Mouse (Mus musculus): Measurements from ENCODE around the gene Stk39.

GRCm38 (mm10) chr2:68160566-68160965 lies 311.5 kb downstream of the Stk39 start:
- TF ChIP-seq ZNF384 (IDR thresholded peaks at IDR 0.05; ENCODE audit: low read depth, low read length) (no peak), MAFK (IDR thresholded peaks at IDR 0.05; ENCODE audit: insufficient read depth, low read depth, low read length) (no peak)

Measured in ES-E14 (cell line).